Mouse (Mus musculus) kidney, adult 8-10 months (tissue): ENCODE results near the gene Nr5a2.
"Not testable (repeated sequence)": the region's sequence is repeated elsewhere in the genome, so short reads cannot be mapped to it uniquely, and the experiment has no call there.

ENCODE experiments used
- DNase-seq, 2 experiments: peaks; one replicate each; pipeline ENCODE4 v3.0.0; 2022

Nr5a2 gene

DNA sequence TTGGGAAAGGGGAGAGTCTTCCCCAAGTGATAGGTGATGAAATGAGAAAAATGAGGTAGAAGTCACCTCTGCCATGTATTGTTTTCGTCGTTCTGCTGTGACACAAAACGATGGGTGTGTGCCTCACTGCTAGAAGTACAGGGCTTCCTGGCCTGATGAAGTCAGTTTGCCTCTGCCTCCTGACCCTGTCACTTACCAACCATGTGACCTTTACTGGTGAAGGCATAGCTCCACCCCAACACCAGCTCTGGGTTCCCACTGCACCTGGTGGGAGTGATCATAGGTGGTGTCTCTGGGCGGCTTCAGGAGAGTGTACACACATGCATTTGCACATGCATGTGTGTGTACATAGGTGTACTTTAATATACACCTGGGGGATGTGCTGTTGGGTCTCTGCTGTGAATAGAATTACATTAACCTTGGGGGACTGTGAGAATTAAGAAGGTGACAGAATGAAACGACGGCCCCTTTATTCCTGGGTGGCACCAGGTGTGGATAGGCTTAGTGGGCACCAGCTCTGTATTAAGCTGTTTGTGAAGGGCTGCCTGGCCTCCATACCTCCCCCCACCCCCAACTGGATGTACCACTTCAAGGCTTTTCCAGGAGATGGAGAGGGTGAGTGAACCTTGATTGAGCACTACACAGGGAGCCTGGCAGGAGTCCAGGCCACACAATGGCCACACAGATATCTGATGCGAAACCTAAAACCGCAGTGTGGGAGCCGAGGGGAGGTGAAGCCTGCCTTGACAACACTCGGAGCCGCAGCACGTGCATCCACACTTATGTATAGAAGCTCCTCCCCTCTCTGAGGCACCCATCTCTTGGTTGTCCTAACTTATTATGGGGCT is 127.7 kb downstream of the Nr5a2 start:
- DNase-seq = no peak

DNA sequence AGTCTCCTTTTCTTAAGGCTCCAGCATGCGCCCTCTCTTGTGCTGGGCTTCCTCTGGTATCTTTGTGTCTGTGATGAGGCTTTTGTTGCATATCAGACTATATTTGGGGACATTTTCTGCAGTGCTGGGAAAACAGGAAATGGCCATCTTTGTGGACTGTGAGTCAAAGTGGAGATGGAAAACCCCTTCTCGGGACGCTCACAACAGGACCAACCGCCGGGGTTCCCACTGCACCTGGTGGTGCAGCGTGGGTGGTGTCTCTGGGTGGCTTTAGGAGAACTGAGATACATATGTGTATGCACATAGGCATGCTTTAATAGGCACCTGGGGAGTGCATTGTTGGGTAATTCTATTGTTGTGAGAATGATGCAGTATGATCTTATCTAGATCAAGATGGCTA is 129.3 kb downstream of the Nr5a2 start:
- DNase-seq = no peak

- DNase-seq = no peak
Observed at GRCm38 (mm10) chr1:136829931-136830330, 130.3 kb downstream of the Nr5a2 start.

DNA sequence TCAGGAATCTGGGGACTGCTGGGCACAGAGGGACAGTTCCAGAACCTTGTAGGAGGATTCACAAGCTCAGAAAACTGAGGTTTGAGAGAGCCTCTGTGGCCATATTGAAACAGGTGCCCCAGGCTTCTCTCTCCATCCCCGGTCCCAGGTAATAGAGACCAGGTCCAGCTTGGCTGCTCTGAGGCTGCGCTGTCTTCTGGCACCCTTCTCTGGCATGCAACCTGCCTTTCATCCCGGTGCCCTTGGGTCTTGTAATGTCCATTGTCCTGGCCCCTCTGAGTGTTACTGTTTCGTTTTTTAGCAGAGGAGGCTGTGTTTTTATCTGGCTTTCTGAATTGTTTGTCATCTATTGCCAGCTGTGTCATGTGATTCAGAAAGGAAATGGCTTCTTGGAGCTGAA is 136.4 kb downstream of the Nr5a2 start:
- DNase-seq = no peak

DNA sequence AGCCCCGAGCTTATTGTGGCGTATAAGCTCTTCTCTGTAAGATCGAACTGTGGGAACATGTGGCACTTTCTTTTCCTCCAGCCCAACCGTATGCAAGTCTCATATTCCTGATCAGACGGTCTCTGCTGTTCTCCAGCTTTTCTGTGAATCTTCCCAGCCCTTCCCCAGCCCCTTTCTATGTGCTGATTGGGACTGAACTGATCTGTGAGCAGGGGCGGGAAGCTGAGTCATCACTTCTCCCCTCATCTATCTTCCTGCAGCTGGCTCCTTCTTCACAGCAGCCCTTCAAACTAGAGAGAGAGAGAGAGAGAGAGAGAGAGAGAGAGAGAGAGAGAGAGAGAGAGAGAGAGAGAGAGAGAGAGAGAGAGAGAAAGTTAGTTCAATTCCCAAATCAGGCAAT is 159.6 kb downstream of the Nr5a2 start:
- no peak for DNase-seq

DNA sequence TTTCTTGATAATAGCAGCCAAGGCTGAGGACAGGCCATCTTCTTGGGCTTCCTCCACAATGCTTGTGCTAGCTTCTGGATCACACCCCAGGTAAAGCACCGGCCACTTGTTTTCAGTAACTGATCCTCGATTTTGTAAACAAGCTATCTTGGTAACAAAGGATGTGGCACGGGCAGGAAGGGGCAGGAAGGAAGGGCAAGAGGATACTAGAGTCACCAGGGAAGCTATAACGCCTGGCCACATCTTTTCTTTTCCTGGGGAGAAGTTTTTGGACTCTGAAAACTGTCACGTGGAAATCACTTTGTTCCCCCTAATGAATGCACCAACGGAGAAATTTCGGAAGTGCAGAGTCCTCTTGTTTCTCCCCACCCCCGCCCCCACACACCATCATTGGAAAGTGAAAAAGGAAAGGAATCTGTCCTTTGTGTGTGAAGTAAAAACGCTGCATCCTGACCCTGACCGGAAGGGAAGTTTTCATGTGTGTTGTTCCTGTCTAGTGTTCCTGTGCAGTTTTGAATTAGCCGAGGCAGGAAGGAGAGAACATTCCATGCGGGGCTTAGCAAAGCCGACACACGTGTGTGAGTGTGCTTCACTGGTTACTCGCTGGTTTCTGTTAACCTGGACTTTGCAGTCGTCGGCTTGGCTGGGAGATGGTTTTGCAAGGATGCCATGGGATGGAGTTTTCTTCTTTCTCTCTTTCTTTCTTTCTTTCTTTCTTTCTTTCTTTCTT is 163.7 kb downstream of the Nr5a2 start:
- peak; percentile 17 to 25 for DNase-seq

- not testable (repeated sequence) for DNase-seq
Observed at GRCm38 (mm10) chr1:136792957-136793883, 167.0 kb downstream of the Nr5a2 start.
